Mouse (Mus musculus): ENCODE results near the gene Pitpnm2.

Pitpnm2 gene

DNA sequence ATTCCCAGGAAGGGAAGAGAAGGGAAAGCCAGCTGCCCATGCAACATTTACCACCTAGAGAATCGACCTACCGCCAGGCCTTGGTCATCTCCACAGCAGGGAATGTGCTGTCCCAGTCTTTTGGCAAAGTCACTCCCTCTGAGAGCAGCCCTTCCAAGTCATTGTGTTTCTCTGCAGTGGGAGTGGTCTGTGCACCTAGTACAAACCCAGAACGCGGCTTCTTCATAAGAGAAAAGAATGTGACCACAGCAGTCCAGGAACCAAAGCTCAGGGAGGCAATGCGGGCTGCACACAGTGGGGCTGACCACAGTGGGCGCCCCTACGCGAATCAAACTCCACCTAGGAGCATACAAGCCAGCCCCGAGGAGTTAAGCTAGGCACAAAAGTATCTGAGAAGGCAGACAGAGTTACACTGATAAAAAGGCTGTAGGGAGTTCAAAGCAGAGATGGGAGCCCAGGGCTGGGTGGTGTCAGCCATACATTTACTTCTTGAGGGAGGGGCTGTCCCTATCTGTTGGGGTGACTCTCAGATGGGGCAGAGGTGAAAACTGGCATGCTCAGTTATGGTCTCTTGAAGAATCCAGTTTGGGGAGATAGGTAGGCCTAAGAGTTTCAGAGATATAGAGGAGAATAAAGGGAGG lies 1.5 kb downstream of the Pitpnm2 start:
- no peak for DNase-seq (ENCODE audit: low spot score in 2 of 2)

DNA sequence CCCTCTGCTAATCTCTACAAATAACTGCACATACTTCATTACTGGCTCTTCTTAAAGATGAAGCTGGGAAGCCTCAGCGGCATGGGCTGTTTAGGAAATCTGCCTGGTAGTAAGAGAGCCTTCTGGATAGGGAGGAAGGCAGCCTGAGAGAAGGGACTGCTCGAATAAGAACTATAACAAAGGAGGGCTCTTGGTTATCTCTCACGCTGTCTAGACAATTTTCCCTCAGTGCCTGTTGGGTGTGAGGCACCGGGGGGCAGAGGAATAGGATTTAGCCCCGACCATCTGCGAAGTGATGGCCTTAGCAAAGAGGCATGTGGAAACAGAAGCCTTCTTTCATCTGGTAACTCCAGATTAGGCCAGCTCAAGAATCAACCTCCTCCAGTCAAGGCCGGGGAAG lies 2.3 kb downstream of the Pitpnm2 start:
- DNase-seq (ENCODE audit: low spot score in 2 of 2) = no peak

DNA sequence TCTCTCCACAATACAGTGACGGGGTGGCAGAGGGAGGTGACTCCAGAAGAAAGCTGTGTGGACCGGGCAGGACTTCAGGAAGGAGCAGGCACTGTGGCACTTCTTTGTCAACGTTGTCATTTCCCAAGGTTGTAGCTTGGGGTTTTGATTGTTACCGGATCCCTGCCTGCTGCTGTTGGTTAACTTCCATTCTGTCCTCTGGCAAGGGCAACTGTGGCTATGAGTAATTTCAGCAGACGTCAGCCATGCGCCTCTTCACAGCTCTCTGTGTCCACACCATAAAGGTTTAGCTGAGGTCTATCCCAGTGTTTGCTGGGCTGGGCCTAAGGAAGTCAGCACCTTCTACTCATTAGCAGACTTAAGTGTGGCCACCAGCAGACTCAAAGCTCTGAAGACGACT lies 4.7 kb downstream of the Pitpnm2 start:
- DNase-seq (ENCODE audit: low spot score in 2 of 2) = no peak

DNA sequence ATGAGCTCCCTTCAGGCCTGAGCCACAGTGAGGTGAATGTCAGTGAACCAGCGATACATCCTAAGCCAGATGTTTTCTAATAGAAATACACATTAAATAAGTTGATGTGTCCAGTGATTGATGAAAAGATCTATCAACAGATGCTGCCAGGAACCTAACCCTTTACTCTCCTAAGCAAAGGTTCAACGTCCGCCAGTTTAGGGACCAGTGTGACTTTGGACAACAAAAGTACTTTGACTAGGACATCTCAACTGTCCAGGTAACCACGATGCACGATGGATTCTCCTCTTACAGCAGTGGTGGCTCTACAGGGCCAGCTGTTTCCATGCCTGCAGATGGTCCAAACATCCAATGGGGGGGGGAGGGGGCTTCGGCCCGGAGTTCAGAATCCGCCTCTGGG lies 5.1 kb downstream of the Pitpnm2 start:
- DNase-seq (ENCODE audit: low spot score in 2 of 2) = no peak

DNA sequence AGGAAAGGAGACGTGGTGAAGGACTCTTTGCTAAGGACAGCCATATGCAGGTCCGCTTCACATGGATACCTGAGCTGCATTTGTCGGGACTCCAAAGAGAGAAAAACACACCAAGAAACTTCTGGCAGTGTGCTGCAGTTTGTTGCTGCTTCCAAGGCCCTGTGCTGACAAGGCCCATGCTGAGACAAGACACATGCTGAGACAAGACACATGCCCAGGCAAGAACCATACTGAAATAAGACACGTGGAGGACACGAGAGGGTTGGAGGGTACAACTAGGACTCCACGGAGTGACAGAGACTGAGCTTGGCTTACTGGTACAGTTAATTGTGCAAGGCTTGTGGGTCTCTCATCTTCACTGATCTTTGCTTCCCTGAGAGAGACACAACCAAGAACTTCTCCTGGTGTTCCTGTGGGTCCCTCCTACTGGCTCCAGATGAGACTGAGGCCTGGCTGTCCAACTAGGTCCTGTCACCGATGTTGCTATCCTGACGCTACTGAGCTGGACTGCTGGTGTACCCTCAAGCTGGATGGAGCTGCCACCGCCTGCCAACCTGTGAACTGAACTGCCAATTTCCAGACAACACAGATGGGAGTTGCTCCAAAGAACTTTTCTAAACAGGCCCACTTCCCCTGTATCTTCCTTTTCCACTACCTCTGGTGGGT lies 6.2 kb downstream of the Pitpnm2 start:
- no peak for DNase-seq (ENCODE audit: low spot score in 2 of 2)

DNA sequence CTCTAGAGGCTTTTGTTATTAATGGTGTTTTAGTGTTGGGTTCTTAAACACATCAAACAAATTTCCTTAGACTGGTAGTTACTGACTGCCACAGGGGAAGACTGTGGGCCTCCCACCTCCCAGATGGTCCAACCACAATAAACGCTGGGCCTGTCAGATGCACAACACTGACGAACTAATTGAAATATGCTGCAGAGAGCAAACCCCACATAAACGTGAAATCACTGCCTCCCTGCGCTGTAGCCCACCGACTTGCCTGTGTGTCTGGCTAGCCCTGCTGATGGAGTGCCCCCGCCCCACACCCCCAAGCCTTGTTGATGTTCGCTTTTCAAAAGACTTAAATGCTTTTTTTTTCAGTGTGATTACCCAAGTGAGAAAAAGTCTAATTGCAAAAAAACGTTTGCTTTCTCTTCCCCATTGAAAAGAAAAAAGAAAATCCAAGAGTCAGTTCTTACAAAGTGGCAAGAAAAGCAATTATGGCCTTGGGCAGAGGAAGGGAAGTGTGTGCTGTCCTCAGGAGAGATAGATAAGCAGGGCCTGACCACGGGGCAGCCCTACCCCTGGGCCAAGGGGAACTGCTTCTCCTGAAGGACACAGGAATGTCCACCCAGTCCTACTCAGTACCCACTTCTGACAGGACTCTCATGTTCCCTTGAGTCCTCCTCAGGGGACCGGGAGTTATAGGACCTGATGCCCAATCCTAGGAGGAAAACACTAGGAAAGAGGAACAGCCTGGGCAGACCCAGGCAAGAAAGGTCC lies 7.7 kb downstream of the Pitpnm2 start:
- no peak for DNase-seq (ENCODE audit: low spot score in 2 of 2)

DNA sequence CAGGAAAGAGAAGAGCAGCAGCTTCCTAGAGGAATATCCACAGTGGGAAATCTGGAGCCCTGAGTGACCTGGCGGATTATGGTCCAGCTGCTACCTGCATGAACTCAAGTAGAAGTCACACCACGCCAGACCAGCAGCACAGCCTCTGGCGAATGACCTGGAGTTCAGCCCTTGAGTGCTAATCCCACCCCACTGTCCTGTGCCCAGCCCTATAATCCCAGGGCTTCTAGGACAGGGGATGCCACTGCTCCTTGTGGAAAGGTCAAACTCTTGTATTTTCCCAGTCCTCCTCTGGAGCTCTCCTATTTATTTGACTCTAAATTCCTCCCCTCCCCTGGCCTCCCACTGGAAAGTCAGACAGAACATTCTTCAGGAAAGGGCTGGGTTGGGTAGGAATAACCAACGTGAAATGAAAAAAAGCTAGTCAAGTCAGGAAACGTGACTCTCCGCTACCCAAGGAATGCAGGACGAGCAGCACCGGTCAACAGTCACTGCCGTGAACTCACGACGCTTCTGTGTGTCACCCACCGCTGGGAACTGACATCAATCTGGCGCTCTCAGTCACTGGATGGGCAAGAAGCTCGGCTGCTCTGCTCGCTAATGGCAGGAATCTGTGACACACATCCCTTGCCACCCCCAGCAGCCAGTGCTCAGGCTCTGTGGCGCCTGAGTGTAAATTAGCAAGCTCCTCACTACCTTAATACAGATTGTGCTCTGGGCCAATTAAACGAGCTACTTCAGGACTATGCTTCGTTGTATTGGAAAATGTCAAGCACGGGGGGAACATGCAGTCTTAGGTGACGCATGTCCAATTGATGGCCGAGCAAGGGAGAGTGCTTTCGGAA lies 8.5 kb downstream of the Pitpnm2 start:
- DNase-seq (ENCODE audit: low spot score in 2 of 2) = no peak

DNA sequence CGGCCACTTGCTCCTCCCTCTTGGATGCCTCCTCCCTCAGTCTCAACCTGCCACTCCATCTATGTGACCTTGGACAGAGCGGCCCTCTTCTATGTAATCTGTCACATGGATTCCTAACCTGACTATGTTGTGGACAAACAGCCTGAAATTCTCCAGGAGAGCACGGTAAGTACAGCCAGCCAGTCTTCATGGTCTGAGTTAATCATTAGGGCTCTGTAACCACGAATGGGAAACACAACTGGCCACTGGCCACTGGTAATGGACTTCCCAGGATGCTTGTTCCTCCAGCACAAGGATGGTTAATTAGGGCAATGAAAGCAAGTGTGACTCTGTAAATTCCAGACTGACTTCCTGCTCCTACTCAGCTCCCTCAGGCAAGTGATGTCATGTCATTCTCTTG lies 13.4 kb downstream of the Pitpnm2 start:
- DNase-seq (ENCODE audit: low spot score in 2 of 2) = no peak

DNA sequence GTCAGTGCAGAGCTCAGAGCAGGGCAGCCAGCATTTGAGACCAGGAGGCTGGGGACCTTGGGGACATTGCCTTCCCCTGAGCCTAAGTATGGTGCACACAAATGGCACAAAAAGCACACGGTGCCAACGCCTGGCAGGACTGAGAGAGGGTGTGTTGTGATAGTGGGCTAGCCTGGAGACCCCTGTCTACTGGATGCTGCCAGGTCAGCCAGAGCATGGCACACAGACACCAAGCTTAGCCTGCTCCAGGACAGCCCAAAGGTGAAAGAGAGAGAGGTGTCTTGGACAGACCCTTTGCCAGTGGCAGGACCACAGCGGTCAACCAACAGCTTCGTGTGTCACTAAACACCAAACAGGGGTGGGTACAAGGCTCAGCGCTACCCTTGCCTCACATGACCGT lies 14.8 kb downstream of the Pitpnm2 start:
- no peak for DNase-seq (ENCODE audit: low spot score in 2 of 2)

DNA sequence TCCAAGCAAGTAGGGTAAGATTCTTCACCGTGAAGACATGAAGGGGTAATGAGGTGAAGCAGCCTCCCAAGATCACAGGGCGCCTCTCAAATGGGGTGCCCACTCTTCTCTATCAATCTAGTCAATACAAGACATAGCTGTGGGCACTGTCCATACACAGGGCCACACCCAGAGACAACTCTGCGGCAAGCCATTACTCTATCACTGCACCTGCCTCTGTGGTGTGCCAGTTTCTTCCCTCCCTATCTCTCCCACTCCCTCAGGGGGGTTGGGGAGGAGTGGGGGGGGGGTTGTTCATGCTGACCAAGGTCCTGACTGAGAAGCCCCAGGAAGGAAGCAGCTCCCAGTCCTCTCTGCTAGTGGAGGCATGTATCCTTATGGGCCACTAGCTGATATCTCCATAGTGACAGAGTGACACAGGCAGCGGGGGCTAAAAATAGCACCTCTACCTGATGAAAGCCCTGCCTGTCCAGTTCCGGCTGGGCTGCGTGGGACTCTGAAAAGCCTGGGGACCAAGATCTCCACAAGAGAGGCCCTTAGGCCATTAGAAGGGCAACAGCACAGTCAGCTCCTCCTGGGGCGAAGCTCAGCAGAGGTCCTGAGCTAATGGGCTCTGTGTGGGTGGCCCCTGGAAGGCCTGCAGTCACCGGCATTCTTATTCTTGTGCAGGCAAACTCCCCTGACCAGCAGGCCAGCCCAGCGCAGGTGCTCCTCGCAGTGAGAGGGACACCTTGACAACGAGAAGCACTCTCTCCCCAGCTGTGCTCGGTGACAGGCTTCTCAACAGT lies 15.5 kb downstream of the Pitpnm2 start:
- DNase-seq (ENCODE audit: low spot score in 2 of 2) = no peak

DNA sequence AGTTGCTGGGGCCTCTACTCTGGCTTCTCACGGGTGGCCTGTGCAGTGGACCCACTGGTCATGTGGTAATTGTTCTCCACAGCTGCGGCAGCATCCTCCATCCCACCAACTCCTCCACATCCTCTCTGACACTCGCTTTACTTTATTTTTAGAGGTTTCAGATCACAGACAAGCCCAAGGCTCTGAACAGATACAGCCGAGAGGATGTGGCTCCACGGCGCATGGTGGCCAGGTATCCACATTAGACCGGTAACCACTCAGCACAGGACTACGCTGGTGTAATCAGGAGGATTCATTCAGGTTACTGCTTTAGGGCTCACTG lies 16.5 kb downstream of the Pitpnm2 start:
- DNase-seq (ENCODE audit: low spot score in 2 of 2) = no peak

DNA sequence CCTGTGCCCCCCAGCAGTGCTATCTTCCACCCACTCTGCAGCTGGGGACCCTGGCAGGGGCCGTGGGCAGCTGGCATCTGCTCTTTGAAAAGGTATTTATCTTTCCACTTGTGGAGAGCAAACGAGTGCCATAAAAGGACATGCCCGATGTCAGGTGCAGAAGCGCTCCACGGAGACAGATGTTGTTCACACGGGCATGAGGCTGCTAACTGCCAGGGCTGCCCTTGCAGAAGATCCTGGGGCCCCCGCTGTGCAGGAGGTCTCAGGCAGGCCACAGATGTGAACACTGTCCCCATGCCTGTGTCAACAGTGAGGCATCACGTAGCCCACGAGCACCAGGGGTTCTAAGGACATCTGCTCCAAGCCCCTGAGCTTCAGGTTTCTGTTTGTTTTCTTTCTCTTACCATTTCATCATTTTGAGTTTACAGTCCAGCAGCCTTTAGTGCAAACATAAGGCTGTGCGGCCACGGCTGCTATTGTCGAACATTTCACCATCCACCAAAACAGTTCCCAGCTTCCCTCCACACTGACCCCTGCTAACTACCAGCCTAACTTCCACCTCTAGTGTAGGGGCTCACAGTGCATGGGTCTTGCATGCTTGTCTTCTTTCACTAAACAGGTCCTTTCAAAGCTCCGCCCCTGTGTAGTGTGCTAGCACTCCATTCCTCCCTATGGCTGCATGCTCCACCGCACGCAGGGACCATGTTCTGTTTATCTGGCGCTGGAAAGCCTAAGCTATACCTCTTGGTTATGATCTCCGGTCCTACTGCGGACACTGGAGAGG lies 17.0 kb downstream of the Pitpnm2 start:
- DNase-seq (ENCODE audit: low spot score in 2 of 2) = no peak

DNA sequence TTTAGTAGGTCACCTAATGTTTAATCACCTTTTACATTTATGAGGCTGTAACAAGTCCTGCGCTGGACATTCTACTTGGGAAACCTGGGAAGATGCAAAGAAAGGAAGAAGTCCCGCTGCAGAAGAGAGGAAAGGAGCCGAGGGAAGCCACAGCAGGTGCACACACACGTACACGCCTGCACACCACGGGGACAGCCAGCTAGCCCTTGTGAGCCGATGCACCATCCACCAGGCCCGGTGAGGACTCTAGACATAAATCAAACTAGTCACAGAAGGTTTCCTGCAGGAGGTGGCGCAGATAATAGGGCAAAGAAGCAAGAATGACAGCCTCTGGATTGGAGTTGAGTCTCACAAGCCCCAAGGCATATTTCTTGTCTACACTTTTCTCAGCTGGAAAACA lies 19.1 kb downstream of the Pitpnm2 start:
- DNase-seq (ENCODE audit: low spot score in 2 of 2) = no peak

DNA sequence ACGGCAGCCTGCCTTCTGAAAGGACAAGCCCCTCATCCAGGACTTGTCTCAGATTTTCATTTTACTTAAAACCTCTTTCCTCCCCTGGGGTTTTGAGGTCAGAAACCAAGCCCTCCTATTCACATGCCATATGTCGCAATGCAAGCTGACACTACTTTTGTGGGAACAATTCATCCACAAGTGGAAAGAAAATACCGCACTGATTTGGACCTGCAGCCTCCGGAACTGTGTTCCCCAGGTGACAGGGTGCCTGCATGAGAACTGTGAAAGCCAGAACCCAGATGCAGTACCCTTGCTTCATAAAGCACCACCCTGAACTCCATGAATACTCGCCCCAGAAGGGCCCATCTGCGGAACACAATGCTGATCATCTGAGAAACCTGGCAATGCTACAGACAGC lies 22.4 kb downstream of the Pitpnm2 start:
- DNase-seq (ENCODE audit: low spot score in 2 of 2) = no peak

DNA sequence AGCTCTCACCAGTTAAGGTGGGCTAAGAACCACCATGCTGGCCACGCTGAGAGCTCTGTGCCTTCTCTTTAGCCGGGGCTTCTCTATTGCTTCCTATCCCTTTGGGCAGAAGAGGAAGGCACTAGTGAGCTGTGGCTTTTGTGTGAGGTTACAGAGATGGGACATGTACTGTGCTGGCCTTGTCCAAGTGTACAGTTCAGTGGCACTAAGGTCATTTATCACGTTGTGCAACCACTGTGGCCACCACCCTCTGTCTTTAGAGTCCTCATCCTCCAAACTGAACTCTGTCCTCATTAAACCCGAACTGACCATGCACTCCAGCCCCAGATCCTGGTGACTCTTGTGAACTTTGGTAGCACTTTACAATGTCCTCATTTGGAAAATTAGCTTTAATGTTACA lies 23.1 kb downstream of the Pitpnm2 start:
- no peak for DNase-seq (ENCODE audit: low spot score in 2 of 2)

DNA sequence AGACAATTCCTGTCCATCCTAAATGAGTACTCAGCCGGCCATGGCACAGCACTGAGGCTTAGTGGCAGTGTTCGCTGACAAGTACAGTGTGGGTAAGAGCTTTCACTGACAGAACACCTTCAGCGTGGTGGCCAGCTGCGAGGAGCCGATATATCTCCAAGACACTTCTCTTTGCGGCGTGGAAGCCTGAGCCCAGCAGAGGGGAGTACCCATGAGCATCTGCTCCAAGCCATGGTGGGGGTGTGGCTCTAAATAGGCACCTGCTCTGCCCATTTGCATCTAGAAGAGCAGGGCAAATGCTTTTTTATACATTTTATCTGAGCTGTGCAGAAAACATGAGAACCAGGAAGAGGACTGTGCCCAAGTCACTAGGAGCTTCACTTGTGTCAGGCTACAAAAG lies 23.7 kb downstream of the Pitpnm2 start:
- no peak for DNase-seq (ENCODE audit: low spot score in 2 of 2)

DNA sequence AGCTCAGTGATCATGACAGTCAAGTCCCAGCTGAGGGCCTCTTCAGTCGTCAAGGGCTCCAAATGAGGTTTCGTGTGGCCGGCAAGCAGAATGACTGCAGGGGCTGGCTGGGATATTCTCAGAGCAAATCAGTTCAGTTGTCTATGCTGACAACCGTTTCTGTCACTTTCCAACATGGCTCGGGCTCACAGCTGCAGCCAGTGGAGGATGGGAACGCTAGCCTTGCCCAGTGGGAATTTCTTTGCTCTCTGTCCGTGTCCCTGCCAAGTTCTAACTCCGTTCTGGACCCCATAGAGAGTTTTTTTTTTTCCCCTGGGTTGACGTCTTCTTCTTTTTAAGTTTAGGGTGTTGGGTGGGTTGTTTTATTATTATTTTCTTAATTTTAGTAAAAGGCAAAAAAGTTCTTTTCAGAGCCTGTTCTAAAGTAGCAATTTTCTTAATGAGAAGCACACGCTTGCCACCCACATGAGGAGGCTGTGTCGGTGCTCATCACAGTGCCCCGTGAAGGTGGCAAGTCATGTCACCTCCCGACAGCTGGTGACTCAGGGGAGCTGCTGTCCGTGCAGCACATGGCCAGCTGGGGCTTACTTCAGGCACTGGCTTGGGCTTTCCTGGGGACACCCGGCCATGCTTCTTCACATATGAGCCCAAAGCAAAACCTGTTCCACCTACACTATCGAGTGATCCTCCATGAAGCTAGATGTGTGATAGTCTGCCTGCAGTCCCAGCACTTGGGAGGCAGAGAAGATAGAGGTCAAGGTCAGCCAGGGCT lies 25.1 kb downstream of the Pitpnm2 start:
- DNase-seq (ENCODE audit: low spot score in 2 of 2) = no peak

DNA sequence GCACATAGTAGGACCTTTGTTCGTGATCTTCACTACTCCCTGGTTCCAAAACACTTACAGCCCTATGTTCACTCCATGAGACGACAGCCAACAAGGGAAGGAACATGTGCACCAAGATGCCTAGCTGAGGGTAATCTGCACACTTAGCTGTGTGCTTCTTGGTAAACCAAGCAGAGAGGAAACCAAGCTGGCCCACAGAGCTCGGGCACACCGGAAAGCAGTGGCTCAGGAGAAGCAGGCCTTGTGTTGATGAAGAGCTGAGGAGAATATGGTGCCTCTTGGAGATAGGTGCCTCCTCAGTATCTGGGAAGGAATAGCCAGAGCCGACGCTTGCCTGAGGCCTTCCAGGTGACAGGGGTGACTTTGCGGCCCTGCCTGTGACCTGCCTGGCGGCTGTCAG lies 26.0 kb downstream of the Pitpnm2 start:
- DNase-seq (ENCODE audit: low spot score in 2 of 2) = no peak

DNA sequence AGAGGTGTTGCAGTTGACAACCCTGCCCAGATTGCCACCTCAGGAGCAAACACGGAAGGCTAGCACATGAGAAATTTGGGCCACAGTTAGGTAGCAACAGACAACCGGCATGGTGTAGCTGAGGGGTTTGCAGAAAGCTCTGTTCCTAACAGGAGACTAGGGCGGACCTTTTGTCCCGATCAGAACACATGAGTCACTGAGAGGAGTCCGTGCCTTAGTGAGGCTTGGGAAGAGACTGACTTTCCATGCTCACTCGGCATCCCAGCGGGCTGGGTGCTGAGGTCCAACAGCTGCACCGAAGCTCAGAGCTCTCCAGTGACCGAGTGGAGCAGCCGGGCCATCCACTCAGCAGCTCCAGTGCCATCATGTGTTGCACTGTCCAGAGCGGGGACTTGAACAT lies 26.9 kb downstream of the Pitpnm2 start:
- DNase-seq (ENCODE audit: low spot score in 2 of 2) = no peak

DNA sequence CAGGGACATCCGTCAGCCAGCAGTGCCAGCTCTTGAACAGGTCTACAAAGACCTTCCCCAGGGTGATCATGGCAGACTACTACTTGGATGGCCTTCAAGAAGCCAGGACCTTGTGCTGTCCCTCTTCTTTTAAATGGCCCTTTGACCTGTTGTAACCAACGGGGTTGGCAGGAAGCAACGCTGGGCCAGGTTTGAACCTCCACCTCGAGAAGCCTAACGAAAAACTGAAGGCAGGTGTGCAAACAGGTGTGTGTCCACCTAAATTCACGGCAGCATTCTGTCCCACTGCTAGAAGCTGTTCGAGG lies 27.9 kb downstream of the Pitpnm2 start:
- no peak for DNase-seq (ENCODE audit: low spot score in 2 of 2)
